Mouse (Mus musculus) heart, embryonic 11.5 days (tissue): Measurements from ENCODE around the gene Ppif. TPM values are rescaled to one million over a fixed set of nuclear protein-coding genes. Genes with fewer than 3 reads are reported as not detected.

ENCODE experiments used
- ATAC-seq: fragments of 200-750 bp; cut with Nextera tagmentation; replicated peaks from 2 replicates; pipeline ENCODE4 v1.8.0; 2017; ENCODE audit warnings: moderate library complexity; ENCODE audit not compliant: insufficient number of reproducible peaks, low FRiP score, low TSS enrichment
- H3K27ac ChIP-seq: fragments of 300-500 bp; sonication (generic); 2 replicates; pipeline ENCODE4 v1.5.1; 2014; ENCODE audit warnings: mild to moderate bottlenecking, low read depth, low read length
- H3K27me3 ChIP-seq: fragments of 300-500 bp; sonication (generic); 2 replicates; pipeline ENCODE4 v1.6.1; 2014; ENCODE audit warnings: mild to moderate bottlenecking, low read length, mixed read lengths; ENCODE audit not compliant: control insufficient read depth, insufficient read depth
- H3K36me3 ChIP-seq: fragments of 300-500 bp; sonication (generic); 2 replicates; pipeline ENCODE4 v1.6.1; 2014; ENCODE audit warnings: mild to moderate bottlenecking, low read length, moderate library complexity, mixed read lengths; ENCODE audit not compliant: control insufficient read depth, insufficient read depth
- H3K4me1 ChIP-seq: fragments of 300-500 bp; sonication (generic); 2 replicates; pipeline ENCODE4 v1.6.1; 2014; ENCODE audit warnings: low read length; ENCODE audit not compliant: control insufficient read depth, insufficient read depth
- H3K4me2 ChIP-seq: fragments of 300-500 bp; sonication (generic); 2 replicates; pipeline ENCODE4 v1.6.1; 2014; ENCODE audit warnings: mild to moderate bottlenecking, moderate library complexity
- H3K4me3 ChIP-seq: fragments of 300-500 bp; sonication (generic); 2 replicates; pipeline ENCODE4 v1.5.1; 2014; ENCODE audit warnings: low read depth, low read length
- H3K9ac ChIP-seq: fragments of 300-500 bp; sonication (generic); 2 replicates; pipeline ENCODE4 v1.6.1; 2014; ENCODE audit warnings: mild to moderate bottlenecking, low read depth, low read length, moderate library complexity
- H3K9me3 ChIP-seq: fragments of 300-500 bp; sonication (generic); replicated peaks from 2 replicates; pipeline ENCODE4 v1.6.1; 2016; ENCODE audit warnings: low read length; ENCODE audit not compliant: control insufficient read depth
- WGBS: fragments of 180-500 bp; shearing (Covaris S2); extraction: QIAGEN DNeasy Blood & Tissue Kit; methylation state at CpG from one replicate; pipeline ENCODE4 v1.1.7; 2014; ENCODE audit not compliant: insufficient replicate concordance; 5-methylcytosine and 5-hydroxymethylcytosine counted together
- polyA plus RNA-seq: library from polyadenylated mRNA; unstranded; fragments of >200 nt; fragmentation: Nextera tagmentation; extraction: Ambion mirVana; gene quantifications from 2 replicates; pipeline ENCODE4 v1.2.1, GENCODE M21; 2014

Ppif gene
- polyA plus RNA-seq, 1 experiment from 2014 or later, result 92.7 TPM

GRCm38 (mm10) chr14:25719371-25719770, 25.4 kb downstream of the Ppif start:
- Histone ChIP-seq H3K27ac (peak overlapping the region; percentile 12; the same call in 1 of the 2 replicates), H3K9ac (no peak overlapping the region), H3K4me3 (no peak overlapping the region), H3K4me2 (no peak overlapping the region), H3K27me3 (no peaks in the 10 kb centered on the region), H3K36me3 (peaks cover 5% of the 10 kb centered on the region; the same call in 1 of the 2 replicates), H3K9me3 (no peaks in the 10 kb centered on the region), H3K4me1 (peaks cover 29% of the 10 kb centered on the region)
- ATAC-seq, result no peak
- 53% methylated on average over 9 of the region's 9 CpGs for WGBS

GRCm38 (mm10) chr14:25720962-25721707, 27.2 kb downstream of the Ppif start:
- no peaks in the 10 kb centered on the region for H3K27me3 ChIP-seq
- H3K4me2 ChIP-seq, result no peak overlapping the region
- H3K36me3 ChIP-seq, result peaks cover 5% of the 10 kb centered on the region; the same call in 1 of the 2 replicates
- no peak overlapping the region for H3K27ac ChIP-seq
- ATAC-seq, result no peak
- no peak overlapping the region for H3K4me3 ChIP-seq
- no peak overlapping the region for H3K9ac ChIP-seq
- peaks cover 46% of the 10 kb centered on the region for H3K4me1 ChIP-seq
- H3K9me3 ChIP-seq, result no peaks in the 10 kb centered on the region
- 81% methylated on average over 5 of the region's 5 CpGs for WGBS

GRCm38 (mm10) chr14:25725032-25725497, 31.1 kb downstream of the Ppif start:
- H3K9ac ChIP-seq, result peak overlapping the region; percentile 28; the same call in 1 of the 2 replicates
- no peak overlapping the region for H3K4me2 ChIP-seq
- H3K36me3 ChIP-seq, result no peaks in the 10 kb centered on the region
- H3K4me1 ChIP-seq, result peaks cover 25% of the 10 kb centered on the region
- 69% methylated on average over 11 of the region's 11 CpGs for WGBS
- no peak overlapping the region for H3K4me3 ChIP-seq
- no peaks in the 10 kb centered on the region for H3K27me3 ChIP-seq
- ATAC-seq, result 0 out of 2 replicates have a peak, but pooled peaks have one; percentile 20
- H3K9me3 ChIP-seq, result no peaks in the 10 kb centered on the region
- H3K27ac ChIP-seq, result peak overlapping the region; percentile 70

- Histone ChIP-seq H3K27me3 (no peaks in the 10 kb centered on the region), H3K36me3 (no peaks in the 10 kb centered on the region), H3K27ac (peak overlapping the region; percentile 70; the same call in 1 of the 2 replicates), H3K4me2 (no peak overlapping the region), H3K9ac (no peak overlapping the region), H3K4me3 (no peak overlapping the region), H3K9me3 (no peaks in the 10 kb centered on the region), H3K4me1 (peaks cover 25% of the 10 kb centered on the region)
- WGBS, result 34% methylated on average over 4 of the region's 4 CpGs
- no peak for ATAC-seq
These were observed 31.7 kb downstream of the Ppif start for GRCm38 (mm10) chr14:25725690-25726089.

GRCm38 (mm10) chr14:25726226-25727148, 32.5 kb downstream of the Ppif start:
- Histone ChIP-seq H3K9me3 (no peaks in the 10 kb centered on the region), H3K36me3 (no peaks in the 10 kb centered on the region), H3K9ac (no peak overlapping the region), H3K27ac (no peak overlapping the region), H3K4me1 (peaks cover 25% of the 10 kb centered on the region), H3K27me3 (no peaks in the 10 kb centered on the region), H3K4me3 (no peak overlapping the region), H3K4me2 (no peak overlapping the region)
- 49% methylated on average over 20 of the region's 20 CpGs for WGBS
- 0 out of 2 replicates have a peak, but pooled peaks have one; percentile 14 for ATAC-seq

GRCm38 (mm10) chr14:25727149-25727510, 33.2 kb downstream of the Ppif start:
- no peaks in the 10 kb centered on the region for H3K27me3 ChIP-seq
- peaks cover 25% of the 10 kb centered on the region for H3K4me1 ChIP-seq
- no peak overlapping the region for H3K4me2 ChIP-seq
- no peaks in the 10 kb centered on the region for H3K36me3 ChIP-seq
- no peak overlapping the region for H3K9ac ChIP-seq
- no peak for ATAC-seq
- no peak overlapping the region for H3K4me3 ChIP-seq
- H3K27ac ChIP-seq, result no peak overlapping the region
- WGBS, result 67% methylated on average over 5 of the region's 5 CpGs
- H3K9me3 ChIP-seq, result no peaks in the 10 kb centered on the region

- H3K27ac ChIP-seq, result peak overlapping the region; percentile 91
- peak; percentile 18; the same call in 1 of the 2 replicates for ATAC-seq
- no peaks in the 10 kb centered on the region for H3K9me3 ChIP-seq
- H3K36me3 ChIP-seq, result no peaks in the 10 kb centered on the region
- H3K4me2 ChIP-seq, result peak overlapping the region; percentile 8; the same call in 1 of the 2 replicates
- no peak overlapping the region for H3K4me3 ChIP-seq
- peak overlapping the region; percentile 52; the same call in 1 of the 2 replicates for H3K9ac ChIP-seq
- H3K4me1 ChIP-seq, result peaks cover 55% of the 10 kb centered on the region
- WGBS, result 34% methylated on average over 17 of the region's 17 CpGs
- H3K27me3 ChIP-seq, result no peaks in the 10 kb centered on the region
These were observed 41.1 kb downstream of the Ppif start for GRCm38 (mm10) chr14:25734736-25735716.
